Mouse (Mus musculus): ENCODE data around the gene Svs2. TPM values are rescaled to one million over a fixed set of nuclear protein-coding genes. Genes with fewer than 3 reads are reported as not detected.

Svs2 gene
- not detected for polyA plus RNA-seq (2015; fragmentation: Illumina TruSeq; extraction: RNeasy Lipid Tissue Mini Kit (QIAGEN cat#74804); ENCODE audit: insufficient read depth, low read depth, low replicate concordance)

GRCm38 (mm10) chr2:164238366-164238765, at the start of gene Svs2:
Svs2 (minus strand) TSS chr2:164238466.

GRCm38 (mm10) chr2:164278359-164278758, 40.1 kb upstream of the Svs2 start, which contains the start of gene Svs4:
Svs4 (minus strand) TSS chr2:164278459.

DNA sequence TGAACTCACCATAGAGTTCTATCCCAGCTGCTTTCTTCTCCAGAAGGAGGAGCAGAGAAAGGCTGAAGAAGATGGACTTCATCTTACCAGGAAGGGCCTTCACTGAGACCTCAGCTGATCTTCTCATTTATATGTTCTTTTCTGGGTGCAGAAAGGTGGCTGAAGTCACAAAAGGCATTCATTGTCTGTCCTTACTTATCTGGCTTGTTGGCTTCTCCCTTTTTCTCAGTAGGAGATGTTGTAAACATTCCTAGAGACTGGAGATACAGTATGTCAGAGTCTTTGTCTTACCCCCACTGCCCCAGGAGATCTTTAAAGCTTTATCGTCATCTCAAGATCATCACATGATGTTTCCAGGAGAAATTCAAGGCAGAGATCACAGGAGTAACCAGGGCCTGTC, 18.3 kb upstream of the Svs2 start, which contains the start of gene Svs3b:
Gene Svs3b, minus strand, starts transcription at position 101 of the 400 bp plus-strand sequence.

DNA sequence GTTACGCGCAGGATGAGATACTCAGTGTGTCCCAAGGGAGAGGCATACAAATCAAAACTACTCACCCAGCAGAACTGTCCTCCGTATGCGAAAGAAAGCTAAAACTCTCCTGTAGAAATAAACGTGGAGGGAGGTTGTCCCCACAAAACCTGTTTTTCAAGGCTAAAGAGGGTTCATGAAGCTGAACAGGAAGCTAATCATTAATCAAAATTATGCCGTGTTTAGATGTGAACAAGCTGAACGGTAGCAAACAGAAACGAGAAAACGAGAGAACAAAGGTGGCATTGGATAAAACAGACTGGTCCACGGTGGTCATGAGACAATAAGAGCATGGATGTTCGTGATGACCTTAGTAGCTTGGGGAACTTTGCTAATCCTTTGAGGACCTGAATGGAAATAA, 16.7 kb downstream of the Svs2 start, which contains the start of gene Wfdc15b:
Gene Wfdc15b, minus strand, starts transcription at position 139 of the 400 bp plus-strand sequence.

GRCm38 (mm10) chr2:164199626-164200327, 38.5 kb downstream of the Svs2 start, which contains the start of gene Wfdc15a:
Wfdc15a (minus strand) TSS chr2:164200130.

GRCm38 (mm10) chr2:164190576-164190975, 47.7 kb downstream of the Svs2 start, which contains the start of gene Wfdc12:
Wfdc12 (minus strand) TSS chr2:164190608.

Other genes starting within 250 kb of the Svs2 start
- 27.7 TPM for gene Ywhab, start 243.5 kb downstream of the Svs2 start, polyA plus RNA-seq (2015; fragmentation: Illumina TruSeq; extraction: RNeasy Lipid Tissue Mini Kit (QIAGEN cat#74804); ENCODE audit: insufficient read depth, low read depth, low replicate concordance)
- gene Pabpc1l, start 213.0 kb downstream of the Svs2 start, polyA plus RNA-seq (2015; fragmentation: Illumina TruSeq; extraction: RNeasy Lipid Tissue Mini Kit (QIAGEN cat#74804); ENCODE audit: insufficient read depth, low read depth, low replicate concordance): 1.3 TPM
- gene Stk4, start 168.1 kb downstream of the Svs2 start, polyA plus RNA-seq (2015; fragmentation: Illumina TruSeq; extraction: RNeasy Lipid Tissue Mini Kit (QIAGEN cat#74804); ENCODE audit: insufficient read depth, low read depth, low replicate concordance): 4.8 TPM
- gene Tomm34, start 167.3 kb downstream of the Svs2 start, polyA plus RNA-seq (2015; fragmentation: Illumina TruSeq; extraction: RNeasy Lipid Tissue Mini Kit (QIAGEN cat#74804); ENCODE audit: insufficient read depth, low read depth, low replicate concordance): 11.5 TPM
- not detected for gene Kcns1, start 67.4 kb downstream of the Svs2 start, polyA plus RNA-seq (2015; fragmentation: Illumina TruSeq; extraction: RNeasy Lipid Tissue Mini Kit (QIAGEN cat#74804); ENCODE audit: insufficient read depth, low read depth, low replicate concordance)
- not detected for gene Wfdc5, start 55.7 kb downstream of the Svs2 start, polyA plus RNA-seq (2015; fragmentation: Illumina TruSeq; extraction: RNeasy Lipid Tissue Mini Kit (QIAGEN cat#74804); ENCODE audit: insufficient read depth, low read depth, low replicate concordance)
- not detected for gene Wfdc12, start 47.9 kb downstream of the Svs2 start, polyA plus RNA-seq (2015; fragmentation: Illumina TruSeq; extraction: RNeasy Lipid Tissue Mini Kit (QIAGEN cat#74804); ENCODE audit: insufficient read depth, low read depth, low replicate concordance)
- not detected for gene Wfdc15a, start 38.3 kb downstream of the Svs2 start, polyA plus RNA-seq (2015; fragmentation: Illumina TruSeq; extraction: RNeasy Lipid Tissue Mini Kit (QIAGEN cat#74804); ENCODE audit: insufficient read depth, low read depth, low replicate concordance)
- 6.6 TPM for gene Wfdc15b, start 16.8 kb downstream of the Svs2 start, polyA plus RNA-seq (2015; fragmentation: Illumina TruSeq; extraction: RNeasy Lipid Tissue Mini Kit (QIAGEN cat#74804); ENCODE audit: insufficient read depth, low read depth, low replicate concordance)
- not detected for gene Svs3b, start 18.2 kb upstream of the Svs2 start, polyA plus RNA-seq (2015; fragmentation: Illumina TruSeq; extraction: RNeasy Lipid Tissue Mini Kit (QIAGEN cat#74804); ENCODE audit: insufficient read depth, low read depth, low replicate concordance)
- gene Svs4, start 40.0 kb upstream of the Svs2 start, polyA plus RNA-seq (2015; fragmentation: Illumina TruSeq; extraction: RNeasy Lipid Tissue Mini Kit (QIAGEN cat#74804); ENCODE audit: insufficient read depth, low read depth, low replicate concordance): not detected
- gene Svs3a, start 50.8 kb upstream of the Svs2 start, polyA plus RNA-seq (2015; fragmentation: Illumina TruSeq; extraction: RNeasy Lipid Tissue Mini Kit (QIAGEN cat#74804); ENCODE audit: insufficient read depth, low read depth, low replicate concordance): not detected
- not detected for gene Svs6, start 78.3 kb upstream of the Svs2 start, polyA plus RNA-seq (2015; fragmentation: Illumina TruSeq; extraction: RNeasy Lipid Tissue Mini Kit (QIAGEN cat#74804); ENCODE audit: insufficient read depth, low read depth, low replicate concordance)
- not detected for gene Svs5, start 94.3 kb upstream of the Svs2 start, polyA plus RNA-seq (2015; fragmentation: Illumina TruSeq; extraction: RNeasy Lipid Tissue Mini Kit (QIAGEN cat#74804); ENCODE audit: insufficient read depth, low read depth, low replicate concordance)
- gene Slpi, start 150.6 kb upstream of the Svs2 start, polyA plus RNA-seq (2015; fragmentation: Illumina TruSeq; extraction: RNeasy Lipid Tissue Mini Kit (QIAGEN cat#74804); ENCODE audit: insufficient read depth, low read depth, low replicate concordance): 146 TPM
- gene Rbpjl, start 164.7 kb upstream of the Svs2 start, polyA plus RNA-seq (2015; fragmentation: Illumina TruSeq; extraction: RNeasy Lipid Tissue Mini Kit (QIAGEN cat#74804); ENCODE audit: insufficient read depth, low read depth, low replicate concordance): 571 TPM
- 9.7 TPM for gene Matn4, start 166.7 kb upstream of the Svs2 start, polyA plus RNA-seq (2015; fragmentation: Illumina TruSeq; extraction: RNeasy Lipid Tissue Mini Kit (QIAGEN cat#74804); ENCODE audit: insufficient read depth, low read depth, low replicate concordance)
- gene Sdc4, start 205.4 kb upstream of the Svs2 start, polyA plus RNA-seq (2015; fragmentation: Illumina TruSeq; extraction: RNeasy Lipid Tissue Mini Kit (QIAGEN cat#74804); ENCODE audit: insufficient read depth, low read depth, low replicate concordance): 22.0 TPM
- 11.8 TPM for gene Sys1, start 218.5 kb upstream of the Svs2 start, polyA plus RNA-seq (2015; fragmentation: Illumina TruSeq; extraction: RNeasy Lipid Tissue Mini Kit (QIAGEN cat#74804); ENCODE audit: insufficient read depth, low read depth, low replicate concordance)
- gene Gm20458, start 222.5 kb upstream of the Svs2 start, polyA plus RNA-seq (2015; fragmentation: Illumina TruSeq; extraction: RNeasy Lipid Tissue Mini Kit (QIAGEN cat#74804); ENCODE audit: insufficient read depth, low read depth, low replicate concordance): not detected
- gene Trp53tg5, start 235.3 kb upstream of the Svs2 start, polyA plus RNA-seq (2015; fragmentation: Illumina TruSeq; extraction: RNeasy Lipid Tissue Mini Kit (QIAGEN cat#74804); ENCODE audit: insufficient read depth, low read depth, low replicate concordance): not detected
- gene Dbndd2, start 247.6 kb upstream of the Svs2 start, polyA plus RNA-seq (2015; fragmentation: Illumina TruSeq; extraction: RNeasy Lipid Tissue Mini Kit (QIAGEN cat#74804); ENCODE audit: insufficient read depth, low read depth, low replicate concordance): 8.1 TPM

Measured in pancreas, adult 10 weeks (tissue).